Mouse (Mus musculus) E14TG2a.4 (cell line): ENCODE data around the gene Six2.

ENCODE experiments used
- CTCF ChIP-seq: conservative IDR thresholded peaks from 2 replicates; pipeline ENCODE4 v1.5.1; 2014; ENCODE audit warnings: low read length
- NANOG ChIP-seq: IDR thresholded peaks from 2 replicates; pipeline ENCODE4 v1.6.1; 2014; ENCODE audit warnings: borderline replicate concordance, low read length, mixed read lengths
- POU5F1 ChIP-seq: IDR thresholded peaks from 2 replicates; pipeline ENCODE4 v1.6.1; 2014; ENCODE audit warnings: low read length, borderline replicate concordance

- TF ChIP-seq CTCF (no peak), NANOG (no peak), POU5F1 (no peak)
Observed at GRCm38 (mm10) chr17:85645312-85645711, 42.8 kb downstream of the Six2 start.
